In genomic region chr11:89579826-89580225, GRCm38 (mm10) we compare ENCODE assay signal across 17 mouse cellular contexts.
DNase-seq lines count a peak whose midpoint lies in the region; ATAC-seq and TF ChIP-seq lines count a peak whose summit lies in the region.
"Had no signal": no experiment of that assay in that cellular context is flagged by ENCODE, and none has a peak within 500 bp of the region (broad histone marks: within the 10 kb centered on the region; RNA-seq: fewer than 3 reads in every experiment).

No protein-coding gene starts in this region.

- peak; percentile 31 for DNase-seq in gastrocnemius, adult 18-20 months (ENCODE audit: low spot score)
- DNase-seq in gastrocnemius, postnatal 10 days, result no peak
- peak; percentile 74 for DNase-seq in 3134 (ENCODE audit: extremely low read depth, insufficient read length, low spot score)
- DNase-seq in Muller cell, postnatal 12 days (ENCODE audit: inconsistent ontology term), result peak; percentile 68
- no peak for DNase-seq in layer of hippocampus, adult 9-11 months
- no peak for DNase-seq in right cerebral cortex, postnatal 36 days (ENCODE audit: low spot score in 2 of 2)
- DNase-seq: cerebellum, adult 2 months; kidney, adult 9 months; kidney, postnatal 4 days; lung, postnatal 4 days; retina, postnatal 1 day had no signal

- TF ChIP-seq POLR2A in embryonic fibroblast, embryonic 13.5 days (IDR thresholded peaks at IDR 0.05; ENCODE audit: low read depth, low read length), result no peak

- TF ChIP-seq CTCF in embryonic fibroblast, embryonic 13.5 days (IDR thresholded peaks at IDR 0.05; ENCODE audit: borderline replicate concordance, insufficient read depth, low read length), result no peak

- ATAC-seq in cerebellum, adult (ENCODE audit: insufficient number of reproducible peaks, low FRiP score, low TSS enrichment), result no peak
- ATAC-seq: inflammation-experienced regulatory T-cells, adult 6 months had no signal

- H3K27ac ChIP-seq in embryonic fibroblast, embryonic 13.5 days (ENCODE audit: insufficient read depth, low read length), result peak overlapping the region; percentile 71
- H3K27ac ChIP-seq: embryonic facial prominence, embryonic 13.5 days; hindbrain, embryonic 12.5 days; midbrain, embryonic 10.5 days had no signal

- no peak overlapping the region for H3K4me3 ChIP-seq in embryonic fibroblast, embryonic 13.5 days (ENCODE audit: insufficient read depth, low read length)
- H3K4me3 ChIP-seq: embryonic facial prominence, embryonic 13.5 days; hindbrain, embryonic 12.5 days; midbrain, embryonic 10.5 days had no signal

- H3K4me1 ChIP-seq in embryonic fibroblast, embryonic 13.5 days (ENCODE audit: control insufficient read depth, insufficient read depth, low read length), result peaks cover 5% of the 10 kb centered on the region
- H3K4me1 ChIP-seq: hindbrain, embryonic 12.5 days; midbrain, embryonic 10.5 days had no signal

Comparison
In these comparisons a context has a peak if more than half of its experiments do, and no peak if none do; other contexts are left out.
1. DNase-seq: peak in gastrocnemius, adult 18-20 months (single experiment), 3134 (single experiment) and Muller cell, postnatal 12 days (single experiment); none in gastrocnemius, postnatal 10 days (single experiment), layer of hippocampus, adult 9-11 months (single experiment) and right cerebral cortex, postnatal 36 days (0 of 2).